Mouse (Mus musculus) hindbrain, embryonic 15.5 days (tissue): ENCODE results near the gene Prap1. TPM values are rescaled to one million over a fixed set of nuclear protein-coding genes. Genes with fewer than 3 reads are reported as not detected.

Experiments
- ATAC-seq: fragments of 200-750 bp; cut with Nextera tagmentation; 2 replicates; pipeline ENCODE4 v1.8.0; 2017; ENCODE audit warnings: low read depth, moderate number of reproducible peaks, moderate TSS enrichment; ENCODE audit not compliant: low FRiP score
- H3K27ac ChIP-seq: fragments of 300-500 bp; sonication (generic); replicated peaks from 2 replicates; pipeline ENCODE4 v1.5.1; 2015; ENCODE audit warnings: mild to moderate bottlenecking, inconsistent platforms
- H3K27me3 ChIP-seq: fragments of 300-500 bp; sonication (generic); 2 replicates; pipeline ENCODE4 v1.6.1; 2015; ENCODE audit warnings: control low read depth, inconsistent platforms
- H3K36me3 ChIP-seq: fragments of 300-500 bp; sonication (generic); 2 replicates; pipeline ENCODE4 v1.6.1; 2015; ENCODE audit warnings: control low read depth, inconsistent platforms
- H3K4me1 ChIP-seq: fragments of 300-500 bp; sonication (generic); replicated peaks from 2 replicates; pipeline ENCODE4 v1.6.1; 2015; ENCODE audit warnings: control low read depth, inconsistent platforms
- H3K4me2 ChIP-seq: fragments of 300-500 bp; sonication (generic); 2 replicates; pipeline ENCODE4 v1.6.1; 2015; ENCODE audit warnings: moderate library complexity, mild to moderate bottlenecking, inconsistent platforms
- H3K4me3 ChIP-seq: fragments of 300-500 bp; sonication (generic); 2 replicates; pipeline ENCODE4 v1.5.1; 2015; ENCODE audit warnings: mild to moderate bottlenecking, inconsistent platforms
- H3K9ac ChIP-seq: fragments of 300-500 bp; sonication (generic); 2 replicates; pipeline ENCODE4 v1.6.1; 2015; ENCODE audit warnings: inconsistent platforms
- H3K9me3 ChIP-seq: fragments of 300-500 bp; sonication (generic); 2 replicates; pipeline ENCODE4 v1.6.1; 2016; ENCODE audit warnings: control low read depth, inconsistent platforms
- whole genome bisulfite sequencing: fragments of 180-500 bp; shearing (Covaris S2); methylation state at CpG from one replicate; pipeline ENCODE4 v1.1.7; 2015; 5-methylcytosine and 5-hydroxymethylcytosine counted together
- polyA plus RNA-seq: library from polyadenylated mRNA; unstranded; fragments of >200 nt; fragmentation: Nextera tagmentation; extraction: Ambion mirVana; gene quantifications from 2 replicates; pipeline ENCODE4 v1.2.1, GENCODE M21; 2015

Gene Prap1
- polyA plus RNA-seq, 1 experiment from 2014 or later, result not detected

- peak overlapping the region; percentile 91 for H3K4me2 ChIP-seq
- H3K36me3 ChIP-seq, result no peaks in the 10 kb centered on the region
- H3K9me3 ChIP-seq, result no peaks in the 10 kb centered on the region
- H3K9ac ChIP-seq, result peak overlapping the region; percentile 55; the same call in 1 of the 2 replicates
- ATAC-seq, result peak; percentile 3; the same call in 1 of the 2 replicates
- H3K4me3 ChIP-seq, result peak overlapping the region; percentile 40
- H3K27ac ChIP-seq, result no peak overlapping the region
- peaks cover 46% of the 10 kb centered on the region for H3K4me1 ChIP-seq
- 3% methylated on average over 6 of the region's 6 CpGs for WGBS
- H3K27me3 ChIP-seq, result peaks cover 15% of the 10 kb centered on the region; the same call in 1 of the 2 replicates
Observed at GRCm38 (mm10) chr7:140061832-140062130, 31.4 kb upstream of the Prap1 start.

GRCm38 (mm10) chr7:140062307-140062706 is 30.9 kb upstream of the Prap1 start:
- WGBS, result 9% methylated on average over 11 of the region's 11 CpGs
- Histone ChIP-seq H3K4me1 (peaks cover 42% of the 10 kb centered on the region), H3K9ac (no peak overlapping the region), H3K4me3 (no peak overlapping the region), H3K4me2 (no peak overlapping the region), H3K9me3 (no peaks in the 10 kb centered on the region), H3K36me3 (no peaks in the 10 kb centered on the region), H3K27me3 (peaks cover 15% of the 10 kb centered on the region; the same call in 1 of the 2 replicates), H3K27ac (no peak overlapping the region)
- 0 out of 2 replicates have a peak, but pooled peaks have one; percentile 5 for ATAC-seq

GRCm38 (mm10) chr7:140063092-140063491 is 30.1 kb upstream of the Prap1 start:
- Histone ChIP-seq H3K27me3 (peaks cover 15% of the 10 kb centered on the region; the same call in 1 of the 2 replicates), H3K4me1 (peaks cover 36% of the 10 kb centered on the region), H3K36me3 (no peaks in the 10 kb centered on the region), H3K4me2 (no peak overlapping the region), H3K27ac (no peak overlapping the region), H3K4me3 (no peak overlapping the region), H3K9ac (no peak overlapping the region), H3K9me3 (no peaks in the 10 kb centered on the region)
- ATAC-seq, result no peak
- WGBS, result 16% methylated on average over 7 of the region's 7 CpGs

GRCm38 (mm10) chr7:140067397-140067796 is 25.8 kb upstream of the Prap1 start:
- H3K9me3 ChIP-seq, result no peaks in the 10 kb centered on the region
- no peak overlapping the region for H3K4me3 ChIP-seq
- 75% methylated on average over 6 of the region's 6 CpGs for WGBS
- no peaks in the 10 kb centered on the region for H3K4me1 ChIP-seq
- no peak overlapping the region for H3K27ac ChIP-seq
- ATAC-seq, result no peak
- peaks cover 19% of the 10 kb centered on the region; the same call in 1 of the 2 replicates for H3K27me3 ChIP-seq
- H3K4me2 ChIP-seq, result no peak overlapping the region
- H3K9ac ChIP-seq, result no peak overlapping the region
- H3K36me3 ChIP-seq, result peaks cover 21% of the 10 kb centered on the region; the same call in 1 of the 2 replicates

GRCm38 (mm10) chr7:140070042-140070711 is 23.0 kb upstream of the Prap1 start:
- ATAC-seq, result peak; percentile 29; the same call in 1 of the 2 replicates
- H3K27me3 ChIP-seq, result 0 out of 2 replicates have a peak, but pooled peaks cover 5% of the 10 kb centered on the region

GRCm38 (mm10) chr7:140077698-140078097 is 15.5 kb upstream of the Prap1 start:
- H3K9me3 ChIP-seq, result no peaks in the 10 kb centered on the region
- H3K9ac ChIP-seq, result no peak overlapping the region
- H3K27ac ChIP-seq, result no peak overlapping the region
- peaks cover 10% of the 10 kb centered on the region for H3K36me3 ChIP-seq
- WGBS, result 82% methylated on average over 6 of the region's 6 CpGs
- no peak overlapping the region for H3K4me3 ChIP-seq
- H3K27me3 ChIP-seq, result no peaks in the 10 kb centered on the region
- ATAC-seq, result no peak
- no peak overlapping the region for H3K4me2 ChIP-seq
- peaks cover 21% of the 10 kb centered on the region for H3K4me1 ChIP-seq

More at GRCm38 (mm10) chr7:140070042-140070711, 23.0 kb upstream of the Prap1 start:
- H3K27ac ChIP-seq, result no peak overlapping the region
- H3K4me3 ChIP-seq, result peak overlapping the region; percentile 9; the same call in 1 of the 2 replicates
- no peaks in the 10 kb centered on the region for H3K9me3 ChIP-seq
- peaks cover 34% of the 10 kb centered on the region for H3K36me3 ChIP-seq
- H3K4me1 ChIP-seq, result no peaks in the 10 kb centered on the region
- no peak overlapping the region for H3K9ac ChIP-seq
- H3K4me2 ChIP-seq, result peak overlapping the region; percentile 42
- 32% methylated on average over 39 of the region's 39 CpGs for WGBS

- Histone ChIP-seq H3K4me1 (peaks cover 25% of the 10 kb centered on the region), H3K4me2 (no peak overlapping the region), H3K27ac (0 out of 2 replicates have a peak overlapping the region, but pooled peaks have one; percentile 88), H3K27me3 (no peaks in the 10 kb centered on the region), H3K9me3 (no peaks in the 10 kb centered on the region), H3K9ac (no peak overlapping the region), H3K4me3 (no peak overlapping the region), H3K36me3 (peaks cover 2% of the 10 kb centered on the region; the same call in 1 of the 2 replicates)
- WGBS, result 9% methylated on average over 5 of the region's 5 CpGs
- ATAC-seq, result no peak
Observed at GRCm38 (mm10) chr7:140078711-140079110, 14.5 kb upstream of the Prap1 start.

GRCm38 (mm10) chr7:140080503-140081156 is 12.6 kb upstream of the Prap1 start:
- Histone ChIP-seq H3K4me3 (peak overlapping the region; percentile 49), H3K9ac (peak overlapping the region; percentile 79), H3K4me2 (peak overlapping the region; percentile 64), H3K27me3 (no peaks in the 10 kb centered on the region), H3K9me3 (no peaks in the 10 kb centered on the region), H3K4me1 (peaks cover 25% of the 10 kb centered on the region), H3K36me3 (no peaks in the 10 kb centered on the region), H3K27ac (peak overlapping the region; percentile 88)
- peak; percentile 81 for ATAC-seq
- 2% methylated on average over 24 of the region's 24 CpGs for WGBS

GRCm38 (mm10) chr7:140081408-140082241 is 11.6 kb upstream of the Prap1 start:
- H3K9me3 ChIP-seq, result no peaks in the 10 kb centered on the region
- H3K27me3 ChIP-seq, result no peaks in the 10 kb centered on the region
- peaks cover 25% of the 10 kb centered on the region for H3K4me1 ChIP-seq
- peak overlapping the region; percentile 88 for H3K27ac ChIP-seq
- H3K9ac ChIP-seq, result peak overlapping the region; percentile 79
- H3K36me3 ChIP-seq, result no peaks in the 10 kb centered on the region
- ATAC-seq, result peak; percentile 44
- peak overlapping the region; percentile 64 for H3K4me2 ChIP-seq
- 7% methylated on average over 20 of the region's 20 CpGs for WGBS
- H3K4me3 ChIP-seq, result peak overlapping the region; percentile 49

GRCm38 (mm10) chr7:140082242-140082678 is 10.9 kb upstream of the Prap1 start, which contains the start of gene Caly:
Gene Caly, minus strand, starts transcription at chr7:140082548.
- H3K36me3 ChIP-seq, result no peaks in the 10 kb centered on the region
- WGBS, result 2% methylated on average over 18 of the region's 18 CpGs
- H3K4me3 ChIP-seq, result peak within 1 kb of the TSS; percentile 49
- H3K27ac ChIP-seq, result peak within 1 kb of the TSS; percentile 88
- no peaks in the 10 kb centered on the region for H3K27me3 ChIP-seq
- peak within 1 kb of the TSS; percentile 79 for H3K9ac ChIP-seq
- ATAC-seq, result peak; percentile 88
- peaks cover 25% of the 10 kb centered on the region for H3K4me1 ChIP-seq
- H3K4me2 ChIP-seq, result peak within 1 kb of the TSS; percentile 64
- no peaks in the 10 kb centered on the region for H3K9me3 ChIP-seq

- 76% methylated on average over 10 of the region's 10 CpGs for WGBS
- Histone ChIP-seq H3K4me3 (no peak overlapping the region), H3K4me2 (no peak overlapping the region), H3K36me3 (no peaks in the 10 kb centered on the region), H3K9me3 (no peaks in the 10 kb centered on the region), H3K9ac (no peak overlapping the region), H3K27ac (no peak overlapping the region), H3K4me1 (no peaks in the 10 kb centered on the region), H3K27me3 (no peaks in the 10 kb centered on the region)
- ATAC-seq, result no peak
Observed at GRCm38 (mm10) chr7:140090601-140091000, 2.6 kb upstream of the Prap1 start.
